8 mouse cellular contexts compared by ENCODE assay signal in the genomic region with DNA sequence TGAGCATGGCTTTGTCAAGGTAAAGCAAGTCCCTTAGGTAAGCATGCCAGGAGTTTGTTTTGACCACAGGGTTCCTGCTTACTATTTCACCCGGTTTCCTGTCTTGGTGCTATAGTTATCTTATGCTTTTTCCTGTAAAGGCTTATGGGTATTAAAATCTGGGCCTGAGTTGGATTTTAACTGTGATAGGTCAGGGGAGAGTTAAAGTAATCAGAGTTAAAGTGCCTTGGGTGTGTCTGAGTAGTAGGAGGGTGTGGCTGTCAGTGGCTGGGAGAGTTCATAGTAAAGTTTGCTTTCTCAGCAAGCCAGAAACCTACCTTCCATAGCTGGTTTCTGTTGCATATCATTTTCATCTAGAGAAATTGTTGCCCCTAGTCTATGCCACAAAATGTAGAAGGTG. TPM values are rescaled to one million over a fixed set of nuclear protein-coding genes. Genes with fewer than 3 reads are reported as not detected.
DNase-seq lines count a peak whose midpoint lies in the region; ATAC-seq and TF ChIP-seq lines count a peak whose summit lies in the region.
"Had no signal": no experiment of that assay in that cellular context is flagged by ENCODE, and none has a peak within 500 bp of the region (broad histone marks: within the 10 kb centered on the region; RNA-seq: fewer than 3 reads in every experiment).

No protein-coding gene starts in this region.

- no peak for TF ChIP-seq CTCF in lung, postnatal 0 days (IDR thresholded peaks at IDR 0.05)

- no peak overlapping the region for H3K4me3 ChIP-seq in lung, postnatal 0 days (ENCODE audit: low read depth, low read length)
- peak overlapping the region; percentile 93; the same call in 1 of the 2 replicates for H3K4me3 ChIP-seq in forebrain, embryonic 14.5 days (ENCODE audit: low read depth, low read length)
- peak overlapping the region; percentile 99 for H3K4me3 ChIP-seq in limb, embryonic 10.5 days
- H3K4me3 ChIP-seq in stomach, embryonic 14.5 days (ENCODE audit: low read depth, low read length), result peak overlapping the region; percentile 55; the same call in 1 of the 2 replicates

- peak overlapping the region; percentile 89 for H3K4me2 ChIP-seq in lung, postnatal 0 days (replicated peaks; ENCODE audit: low read depth, low read length)
- H3K4me2 ChIP-seq in forebrain, embryonic 14.5 days (ENCODE audit: low read length), result peak overlapping the region; percentile 64
- H3K4me2 ChIP-seq in stomach, embryonic 14.5 days (replicated peaks; ENCODE audit: low read depth, low read length), result peak overlapping the region; percentile 69; the same call in 1 of the 2 replicates

- 0 out of 2 replicates have a peak overlapping the region, but pooled peaks have one; percentile 97 for H3K9ac ChIP-seq in lung, postnatal 0 days (replicated peaks; ENCODE audit: low read depth)
- H3K9ac ChIP-seq in forebrain, embryonic 14.5 days (ENCODE audit: low read length), result no peak overlapping the region; the same call in 1 of the 2 replicates
- H3K9ac ChIP-seq in stomach, embryonic 14.5 days (replicated peaks; ENCODE audit: low read depth, low read length), result no peak overlapping the region

- no peaks in the 10 kb centered on the region for H3K36me3 ChIP-seq in lung, postnatal 0 days (ENCODE audit: insufficient read depth, low read length)
- no peaks in the 10 kb centered on the region for H3K36me3 ChIP-seq in forebrain, embryonic 14.5 days (ENCODE audit: control insufficient read depth, insufficient read depth, low read length)
- peaks cover 6% of the 10 kb centered on the region for H3K36me3 ChIP-seq in limb, embryonic 10.5 days
- H3K36me3 ChIP-seq in stomach, embryonic 14.5 days (ENCODE audit: control insufficient read depth, insufficient read depth, low read length), result no peaks in the 10 kb centered on the region

- WGBS in lung, postnatal 0 days, result 13% methylated on average over 1 of the region's 1 CpGs
- WGBS in forebrain, embryonic 14.5 days, result 69% methylated on average over 1 of the region's 1 CpGs
- 77% methylated on average over 1 of the region's 1 CpGs for WGBS in limb, embryonic 10.5 days
- 14% methylated on average over 1 of the region's 1 CpGs for WGBS in stomach, embryonic 14.5 days

- TF ChIP-seq EP300 in lung, postnatal 0 days (IDR thresholded peaks at IDR 0.05), result no peak

- no peaks in the 10 kb centered on the region for H3K9me3 ChIP-seq in lung, postnatal 0 days (ENCODE audit: low read length)
- H3K9me3 ChIP-seq in forebrain, embryonic 14.5 days (replicated peaks; ENCODE audit: control insufficient read depth, low read length), result no peaks in the 10 kb centered on the region
- no peaks in the 10 kb centered on the region for H3K9me3 ChIP-seq in limb, embryonic 10.5 days (replicated peaks)
- H3K9me3 ChIP-seq in stomach, embryonic 14.5 days (ENCODE audit: control insufficient read depth, low read depth, low read length), result no peaks in the 10 kb centered on the region

- peak; percentile 72 for DNase-seq in lung, postnatal 0 days (ENCODE audit: low spot score)
- no peak for DNase-seq in lung, postnatal 4 days
- no peak for DNase-seq in forebrain, embryonic 14.5 days (ENCODE audit: low spot score)
- DNase-seq in limb, embryonic 10.5 days (ENCODE audit: low spot score), result no peak
- DNase-seq in spleen, adult 18-20 months, result no peak

- no peak overlapping the region for H3K27ac ChIP-seq in lung, postnatal 0 days (ENCODE audit: low read length)
- no peak overlapping the region for H3K27ac ChIP-seq in forebrain, embryonic 14.5 days (ENCODE audit: low read depth, low read length)
- H3K27ac ChIP-seq in limb, embryonic 10.5 days, result no peak overlapping the region
- H3K27ac ChIP-seq in stomach, embryonic 14.5 days (ENCODE audit: low read length), result peak overlapping the region; percentile 98; the same call in 1 of the 2 replicates

- H3K4me1 ChIP-seq in lung, postnatal 0 days (ENCODE audit: insufficient read depth, low read depth, low read length), result peaks cover 17% of the 10 kb centered on the region; the same call in 1 of the 2 replicates
- H3K4me1 ChIP-seq in forebrain, embryonic 14.5 days (ENCODE audit: control insufficient read depth, insufficient read depth, low read length), result peaks cover 21% of the 10 kb centered on the region
- H3K4me1 ChIP-seq in limb, embryonic 10.5 days, result peaks cover 28% of the 10 kb centered on the region
- H3K4me1 ChIP-seq in stomach, embryonic 14.5 days (ENCODE audit: control insufficient read depth, insufficient read depth, low read length), result peaks cover 17% of the 10 kb centered on the region

- H3K27me3 ChIP-seq in lung, postnatal 0 days (replicated peaks; ENCODE audit: insufficient read depth, low read length), result no peaks in the 10 kb centered on the region
- H3K27me3 ChIP-seq in forebrain, embryonic 14.5 days (replicated peaks; ENCODE audit: control insufficient read depth, insufficient read depth, low read length), result no peaks in the 10 kb centered on the region
- H3K27me3 ChIP-seq in limb, embryonic 10.5 days (ENCODE audit: low read depth, poor library complexity, severe bottlenecking), result no peaks in the 10 kb centered on the region
- no peaks in the 10 kb centered on the region for H3K27me3 ChIP-seq in stomach, embryonic 14.5 days (ENCODE audit: control insufficient read depth, insufficient read depth, low read length)

- ATAC-seq in lung, postnatal 0 days, result no peak
- ATAC-seq in forebrain, embryonic 14.5 days, result no peak
- no peak for ATAC-seq in stomach, embryonic 14.5 days (ENCODE audit: insufficient number of reproducible peaks, insufficient read depth, low FRiP score, low read depth)
- ATAC-seq in monocyte, adult 5-6 weeks (replicated peaks; ENCODE audit: insufficient number of reproducible peaks, low FRiP score, low TSS enrichment, poor library complexity, severe bottlenecking), result no peak

RNA-seq across cellular contexts. Expression of gene Slain2, which starts 2.7 kb away (rescaled TPM):
- polyA plus RNA-seq in lung, postnatal 0 days (2015; fragmentation: Nextera tagmentation; extraction: Ambion mirVana), result 13.4 and 14.1 TPM in 2 replicates
- polyA plus RNA-seq in forebrain, embryonic 14.5 days (2014; fragmentation: Nextera tagmentation; extraction: Ambion mirVana), result 18.9 and 20.5 TPM in 2 replicates
- 18.0 and 19.8 TPM in 2 replicates for polyA plus RNA-seq in limb, embryonic 10.5 days (2016; fragmentation: Nextera tagmentation; extraction: Ambion mirVana)
- polyA plus RNA-seq in stomach, embryonic 14.5 days (2014; fragmentation: Nextera tagmentation; extraction: Ambion mirVana), result 22.6 and 26.0 TPM in 2 replicates
- total RNA-seq in monocyte, adult 5-6 weeks (2017), result 44.2 to 63.4 TPM (median 44.8 TPM) in 3 replicates

RNA-seq across cellular contexts. Expression of gene Tec, which starts 48.6 kb away (rescaled TPM):
- polyA plus RNA-seq in lung, postnatal 0 days (2015; fragmentation: Nextera tagmentation; extraction: Ambion mirVana), result 4.2 and 4.6 TPM in 2 replicates
- polyA plus RNA-seq in forebrain, embryonic 14.5 days (2014; fragmentation: Nextera tagmentation; extraction: Ambion mirVana), result 4.3 and 5.1 TPM in 2 replicates
- 2.8 and 3.1 TPM in 2 replicates for polyA plus RNA-seq in limb, embryonic 10.5 days (2016; fragmentation: Nextera tagmentation; extraction: Ambion mirVana)
- 5.2 and 7.7 TPM in 2 replicates for polyA plus RNA-seq in stomach, embryonic 14.5 days (2014; fragmentation: Nextera tagmentation; extraction: Ambion mirVana)
- total RNA-seq in monocyte, adult 5-6 weeks (2017), result 92.8 to 110 TPM (median 97.0 TPM) in 3 replicates

RNA-seq across cellular contexts. Expression of gene Gm10135, which starts 57.7 kb away (rescaled TPM):
- not detected in 2 replicates for polyA plus RNA-seq in lung, postnatal 0 days (2015; fragmentation: Nextera tagmentation; extraction: Ambion mirVana)
- not detected in 2 replicates for polyA plus RNA-seq in forebrain, embryonic 14.5 days (2014; fragmentation: Nextera tagmentation; extraction: Ambion mirVana)
- not detected in 2 replicates for polyA plus RNA-seq in limb, embryonic 10.5 days (2016; fragmentation: Nextera tagmentation; extraction: Ambion mirVana)
- polyA plus RNA-seq in stomach, embryonic 14.5 days (2014; fragmentation: Nextera tagmentation; extraction: Ambion mirVana), result not detected in 2 replicates
- total RNA-seq in monocyte, adult 5-6 weeks (2017), result not detected in 3 replicates
- total RNA-seq: layer of hippocampus, postnatal 14 days had no signal
